Mouse (Mus musculus): Measurements from ENCODE around the gene Vash1. TPM values are rescaled to one million over a fixed set of nuclear protein-coding genes. Genes with fewer than 3 reads are reported as not detected.
A peak's percentile ranks its signal among the peaks of the same experiment; 100 is the strongest.

Gene Vash1
- total and polyA plus RNA-seq, 2 experiments from 2014 or later = 33.2 to 93.0 TPM

- Histone ChIP-seq H3K27ac (ENCODE audit: low read depth, low read length) (peak overlapping the region; percentile 83), H3K4me1 (ENCODE audit: insufficient read depth) (peaks cover 22% of the 10 kb centered on the region), H3K9ac (0 out of 2 replicates have a peak overlapping the region, but pooled peaks have one; percentile 10), H3K36me3 (ENCODE audit: insufficient read depth) (peaks cover 15% of the 10 kb centered on the region), H3K4me3 (ENCODE audit: low read depth, low read length) (no peak overlapping the region), H3K27me3 (ENCODE audit: insufficient read depth, low read length) (no peaks in the 10 kb centered on the region), H3K9me3 (ENCODE audit: low read length) (no peaks in the 10 kb centered on the region), H3K4me2 (ENCODE audit: low read depth) (no peak overlapping the region)
- ATAC-seq (peak; percentile 90), DNase-seq (peak; percentile 85)
- 26% methylated on average over 19 of the region's 19 CpGs for WGBS
- no peak for TF ChIP-seq CTCF (IDR thresholded peaks at IDR 0.05; ENCODE audit: low read depth)
Measured at GRCm38 (mm10) chr12:86699965-86700926, 21.7 kb downstream of the Vash1 start.

GRCm38 (mm10) chr12:86700927-86701310, 22.4 kb downstream of the Vash1 start:
- 59% methylated on average over 4 of the region's 4 CpGs for WGBS
- Histone ChIP-seq H3K9me3 (ENCODE audit: low read length) (no peaks in the 10 kb centered on the region), H3K4me3 (ENCODE audit: low read depth, low read length) (no peak overlapping the region), H3K27me3 (ENCODE audit: insufficient read depth, low read length) (no peaks in the 10 kb centered on the region), H3K9ac (no peak overlapping the region), H3K4me1 (ENCODE audit: insufficient read depth) (peaks cover 22% of the 10 kb centered on the region), H3K27ac (ENCODE audit: low read depth, low read length) (peak overlapping the region; percentile 83), H3K36me3 (ENCODE audit: insufficient read depth) (peaks cover 8% of the 10 kb centered on the region), H3K4me2 (ENCODE audit: low read depth) (no peak overlapping the region)
- DNase-seq = no peak
- no peak for TF ChIP-seq CTCF (IDR thresholded peaks at IDR 0.05; ENCODE audit: low read depth)
- ATAC-seq = no peak

- H3K4me3 ChIP-seq (ENCODE audit: low read depth, low read length) = no peak overlapping the region
- WGBS = 90% methylated on average over 4 of the region's 4 CpGs
- H3K4me2 ChIP-seq (ENCODE audit: low read depth) = no peak overlapping the region
- no peaks in the 10 kb centered on the region for H3K9me3 ChIP-seq (ENCODE audit: low read length)
- peaks cover 22% of the 10 kb centered on the region for H3K4me1 ChIP-seq (ENCODE audit: insufficient read depth)
- DNase-seq (no peak), ATAC-seq (no peak)
- 0 out of 2 replicates have a peak overlapping the region, but pooled peaks have one; percentile 83 for H3K27ac ChIP-seq (ENCODE audit: low read depth, low read length)
- H3K36me3 ChIP-seq (ENCODE audit: insufficient read depth) = peaks cover 5% of the 10 kb centered on the region; the same call in 1 of the 2 replicates
- no peaks in the 10 kb centered on the region for H3K27me3 ChIP-seq (ENCODE audit: insufficient read depth, low read length)
- TF ChIP-seq CTCF (IDR thresholded peaks at IDR 0.05; ENCODE audit: low read depth) = no peak
- H3K9ac ChIP-seq = no peak overlapping the region
Measured at GRCm38 (mm10) chr12:86701491-86701890, 23.0 kb downstream of the Vash1 start.

- WGBS = 71% methylated on average over 3 of the region's 3 CpGs
- Histone ChIP-seq H3K4me3 (ENCODE audit: low read depth, low read length) (no peak overlapping the region), H3K9me3 (ENCODE audit: low read length) (no peaks in the 10 kb centered on the region), H3K27ac (ENCODE audit: low read depth, low read length) (no peak overlapping the region), H3K27me3 (ENCODE audit: insufficient read depth, low read length) (no peaks in the 10 kb centered on the region), H3K4me1 (ENCODE audit: insufficient read depth) (peaks cover 22% of the 10 kb centered on the region), H3K36me3 (ENCODE audit: insufficient read depth) (peaks cover 2% of the 10 kb centered on the region; the same call in 1 of the 2 replicates), H3K9ac (no peak overlapping the region), H3K4me2 (ENCODE audit: low read depth) (no peak overlapping the region)
- TF ChIP-seq CTCF (IDR thresholded peaks at IDR 0.05; ENCODE audit: low read depth) = no peak
- DNase-seq = no peak
- ATAC-seq = no peak
Measured at GRCm38 (mm10) chr12:86702690-86703089, 24.2 kb downstream of the Vash1 start.

- H3K9ac ChIP-seq = no peak overlapping the region
- H3K4me1 ChIP-seq (ENCODE audit: insufficient read depth) = peaks cover 1% of the 10 kb centered on the region; the same call in 1 of the 2 replicates
- H3K4me2 ChIP-seq (ENCODE audit: low read depth) = no peak overlapping the region
- no peaks in the 10 kb centered on the region for H3K9me3 ChIP-seq (ENCODE audit: low read length)
- peaks cover 2% of the 10 kb centered on the region; the same call in 1 of the 2 replicates for H3K36me3 ChIP-seq (ENCODE audit: insufficient read depth)
- H3K27me3 ChIP-seq (ENCODE audit: insufficient read depth, low read length) = no peaks in the 10 kb centered on the region
- TF ChIP-seq CTCF (IDR thresholded peaks at IDR 0.05; ENCODE audit: low read depth) = no peak
- 79% methylated on average over 5 of the region's 5 CpGs for WGBS
- no peak overlapping the region for H3K27ac ChIP-seq (ENCODE audit: low read depth, low read length)
- no peak overlapping the region for H3K4me3 ChIP-seq (ENCODE audit: low read depth, low read length)
- ATAC-seq (no peak), DNase-seq (no peak)
Measured at GRCm38 (mm10) chr12:86705843-86706242, 27.3 kb downstream of the Vash1 start.

GRCm38 (mm10) chr12:86714026-86714425, 35.5 kb downstream of the Vash1 start:
- Histone ChIP-seq H3K27ac (ENCODE audit: low read depth, low read length) (no peak overlapping the region), H3K36me3 (ENCODE audit: insufficient read depth) (peaks cover 5% of the 10 kb centered on the region; the same call in 1 of the 2 replicates), H3K4me2 (ENCODE audit: low read depth) (no peak overlapping the region), H3K27me3 (ENCODE audit: insufficient read depth, low read length) (no peaks in the 10 kb centered on the region), H3K9me3 (ENCODE audit: low read length) (no peaks in the 10 kb centered on the region), H3K4me3 (ENCODE audit: low read depth, low read length) (no peak overlapping the region), H3K4me1 (ENCODE audit: insufficient read depth) (no peaks in the 10 kb centered on the region), H3K9ac (no peak overlapping the region)
- ATAC-seq (no peak), DNase-seq (no peak)
- WGBS = 70% methylated on average over 5 of the region's 5 CpGs
- peak; percentile 45 for TF ChIP-seq CTCF (IDR thresholded peaks at IDR 0.05; ENCODE audit: low read depth)

GRCm38 (mm10) chr12:86715401-86715800, 36.9 kb downstream of the Vash1 start:
- Histone ChIP-seq H3K27ac (ENCODE audit: low read depth, low read length) (no peak overlapping the region), H3K27me3 (ENCODE audit: insufficient read depth, low read length) (no peaks in the 10 kb centered on the region), H3K9ac (no peak overlapping the region), H3K4me1 (ENCODE audit: insufficient read depth) (no peaks in the 10 kb centered on the region), H3K4me2 (ENCODE audit: low read depth) (no peak overlapping the region), H3K9me3 (ENCODE audit: low read length) (no peaks in the 10 kb centered on the region), H3K36me3 (ENCODE audit: insufficient read depth) (peaks cover 5% of the 10 kb centered on the region; the same call in 1 of the 2 replicates), H3K4me3 (ENCODE audit: low read depth, low read length) (no peak overlapping the region)
- peak; percentile 86 for TF ChIP-seq CTCF (IDR thresholded peaks at IDR 0.05; ENCODE audit: low read depth)
- 55% methylated on average over 5 of the region's 5 CpGs for WGBS
- DNase-seq (peak; percentile 73), ATAC-seq (no peak; the same call in 1 of the 2 replicates)

Data from forebrain, postnatal 0 days (tissue).